ENCODE assay signal across 13 mouse cellular contexts in genomic region chr1:58952997-58953396, GRCm38 (mm10). TPM values are rescaled to one million over a fixed set of nuclear protein-coding genes. Genes with fewer than 3 reads are reported as not detected.
DNase-seq lines count a peak whose midpoint lies in the region; ATAC-seq and TF ChIP-seq lines count a peak whose summit lies in the region.
"Had no signal": no experiment of that assay in that cellular context is flagged by ENCODE, and none has a peak within 500 bp of the region (broad histone marks: within the 10 kb centered on the region; RNA-seq: fewer than 3 reads in every experiment).

No protein-coding gene starts in this region.

- intact Hi-C loops in heart, postnatal 36 days (cut with DNase I): no loop called here

- peaks cover 60% of the 10 kb centered on the region for H3K4me1 ChIP-seq in liver, embryonic 11.5 days (replicated peaks; ENCODE audit: control insufficient read depth, insufficient read depth, low read length)
- H3K4me1 ChIP-seq in embryonic fibroblast, embryonic 13.5 days (ENCODE audit: control insufficient read depth, insufficient read depth, low read length): peaks cover 21% of the 10 kb centered on the region
- no peaks in the 10 kb centered on the region for H3K4me1 ChIP-seq in forebrain, embryonic 16.5 days (replicated peaks; ENCODE audit: control insufficient read depth, insufficient read depth, low read length)

- no peak for TF ChIP-seq CTCF in embryonic fibroblast, embryonic 13.5 days (IDR thresholded peaks at IDR 0.05; ENCODE audit: borderline replicate concordance, insufficient read depth, low read length)

- no peak overlapping the region; the same call in 1 of the 2 replicates for H3K4me3 ChIP-seq in liver, embryonic 11.5 days (ENCODE audit: low read depth, low read length)
- H3K4me3 ChIP-seq in embryonic fibroblast, embryonic 13.5 days (ENCODE audit: insufficient read depth, low read length): no peak overlapping the region
- H3K4me3 ChIP-seq in forebrain, embryonic 16.5 days (replicated peaks; ENCODE audit: low read length): no peak overlapping the region
- H3K4me3 ChIP-seq: limb, embryonic 13.5 days; midbrain, embryonic 13.5 days had no signal

- no peaks in the 10 kb centered on the region for H3K9me3 ChIP-seq in liver, embryonic 11.5 days (ENCODE audit: control insufficient read depth, low read length)
- H3K9me3 ChIP-seq in forebrain, embryonic 16.5 days (ENCODE audit: control insufficient read depth, low read length): no peaks in the 10 kb centered on the region
- H3K9me3 ChIP-seq: limb, embryonic 13.5 days; midbrain, embryonic 13.5 days had no signal

- TF ChIP-seq POLR2A in embryonic fibroblast, embryonic 13.5 days (IDR thresholded peaks at IDR 0.05; ENCODE audit: low read depth, low read length): no peak

- WGBS in liver, embryonic 11.5 days: 56% methylated on average over 4 of the region's 4 CpGs
- 45% methylated on average over 4 of the region's 4 CpGs for WGBS in forebrain, embryonic 16.5 days

- peak overlapping the region; percentile 58 for H3K4me2 ChIP-seq in liver, embryonic 11.5 days
- no peak overlapping the region for H3K4me2 ChIP-seq in forebrain, embryonic 16.5 days (ENCODE audit: low read length)
- H3K4me2 ChIP-seq: limb, embryonic 13.5 days; midbrain, embryonic 13.5 days had no signal

- no peaks in the 10 kb centered on the region for H3K27me3 ChIP-seq in liver, embryonic 11.5 days (replicated peaks; ENCODE audit: control insufficient read depth, insufficient read depth, low read length)
- H3K27me3 ChIP-seq in forebrain, embryonic 16.5 days (replicated peaks; ENCODE audit: control insufficient read depth, insufficient read depth, low read length): no peaks in the 10 kb centered on the region
- H3K27me3 ChIP-seq: limb, embryonic 13.5 days; midbrain, embryonic 13.5 days had no signal

- peak overlapping the region; percentile 67 for H3K27ac ChIP-seq in liver, embryonic 11.5 days (ENCODE audit: low read depth, low read length)
- H3K27ac ChIP-seq in embryonic fibroblast, embryonic 13.5 days (ENCODE audit: insufficient read depth, low read length): peak overlapping the region; percentile 70
- no peak overlapping the region for H3K27ac ChIP-seq in forebrain, embryonic 16.5 days (ENCODE audit: low read length)
- H3K27ac ChIP-seq: limb, embryonic 13.5 days; midbrain, embryonic 13.5 days had no signal

- ATAC-seq in liver, embryonic 11.5 days (replicated peaks; ENCODE audit: low FRiP score): no peak
- no peak for ATAC-seq in forebrain, embryonic 16.5 days
- ATAC-seq: midbrain, embryonic 13.5 days had no signal

- H3K36me3 ChIP-seq in liver, embryonic 11.5 days (ENCODE audit: control insufficient read depth, insufficient read depth, low read length): no peaks in the 10 kb centered on the region
- H3K36me3 ChIP-seq in forebrain, embryonic 16.5 days (ENCODE audit: control insufficient read depth, insufficient read depth): no peaks in the 10 kb centered on the region
- H3K36me3 ChIP-seq: limb, embryonic 13.5 days; midbrain, embryonic 13.5 days had no signal

- H3K9ac ChIP-seq in liver, embryonic 11.5 days (ENCODE audit: low read depth, low read length): peak overlapping the region; percentile 15; the same call in 1 of the 2 replicates
- no peak overlapping the region for H3K9ac ChIP-seq in forebrain, embryonic 16.5 days (replicated peaks; ENCODE audit: low read depth, low read length)
- H3K9ac ChIP-seq: limb, embryonic 13.5 days; midbrain, embryonic 13.5 days had no signal

- DNase-seq in heart, adult 8-10 months (ENCODE audit: low spot score): peak; percentile 0
- no peak for DNase-seq in heart, postnatal 36 days
- DNase-seq in liver, embryonic 11.5 days (ENCODE audit: low spot score): no peak
- DNase-seq in liver: no peak
- no peak for DNase-seq in yolk sac, embryonic 10.5 days (ENCODE audit: low spot score)
- DNase-seq in urinary bladder, adult 2 months (ENCODE audit: low spot score): no peak
- DNase-seq: cerebellum, postnatal 25 days; kidney, postnatal 36 days; thymus, adult 18-20 months had no signal

RNA-seq across cellular contexts. Expression of gene Trak2, which starts 20.2 kb away (rescaled TPM):
- 100 to 1,000 TPM; 204 to 258 (median 233) TPM for total RNA-seq in heart, adult 8-10 months (2022)
- total RNA-seq in heart, postnatal 36 days (2021): 100 to 1,000 TPM; 165 to 186 TPM
- 24.0 and 26.1 TPM in 2 replicates for polyA plus RNA-seq in liver, embryonic 11.5 days (2014; fragmentation: Nextera tagmentation; extraction: Ambion mirVana)
- polyA plus RNA-seq in embryonic fibroblast, embryonic 13.5 days (2011; ENCODE audit: insufficient read length, low read depth, missing spikeins): 31.8 and 34.7 TPM in 2 replicates
- polyA plus RNA-seq in urinary bladder, adult 2 months (2012; rRNA removed): 14.2 and 19.8 TPM in 2 replicates
- 24.0 and 26.1 TPM in 2 replicates for polyA plus RNA-seq in forebrain, embryonic 16.5 days (2015; fragmentation: Nextera tagmentation; extraction: Ambion mirVana)

RNA-seq across cellular contexts. Expression of gene Stradb, which starts 20.3 kb away (rescaled TPM):
- 10 to 100 TPM; 70.3 to 88.6 (median 75.8) TPM for total RNA-seq in heart, adult 8-10 months (2022)
- total RNA-seq in heart, postnatal 36 days (2021): 10 to 100 TPM; 70.2 to 70.6 TPM
- polyA plus RNA-seq in liver, embryonic 11.5 days (2014; fragmentation: Nextera tagmentation; extraction: Ambion mirVana): 28.0 and 35.7 TPM in 2 replicates
- polyA plus RNA-seq in embryonic fibroblast, embryonic 13.5 days (2011; ENCODE audit: insufficient read length, low read depth, missing spikeins): 16.1 and 16.8 TPM in 2 replicates
- 11.9 and 12.6 TPM in 2 replicates for polyA plus RNA-seq in urinary bladder, adult 2 months (2012; rRNA removed)
- polyA plus RNA-seq in forebrain, embryonic 16.5 days (2015; fragmentation: Nextera tagmentation; extraction: Ambion mirVana): 104 and 108 TPM in 2 replicates
